Mouse (Mus musculus) heart, embryonic 13.5 days (tissue): ENCODE measurements around the gene Cox8b. TPM values are rescaled to one million over a fixed set of nuclear protein-coding genes. Genes with fewer than 3 reads are reported as not detected.

Source experiments
- ATAC-seq: fragments of 200-750 bp; cut with Nextera tagmentation; 2 replicates; pipeline ENCODE4 v1.8.0; 2017; ENCODE audit warnings: moderate TSS enrichment; ENCODE audit not compliant: insufficient number of reproducible peaks, low FRiP score, low TSS enrichment; ENCODE audit errors: extremely low read depth
- H3K27ac ChIP-seq: fragments of 300-500 bp; sonication (generic); replicated peaks from 2 replicates; pipeline ENCODE4 v1.5.1; 2015; ENCODE audit warnings: moderate library complexity, mild to moderate bottlenecking, inconsistent platforms
- H3K27me3 ChIP-seq: fragments of 300-500 bp; sonication (generic); replicated peaks from 2 replicates; pipeline ENCODE4 v1.6.1; 2015; ENCODE audit warnings: mild to moderate bottlenecking, inconsistent platforms
- H3K36me3 ChIP-seq: fragments of 300-500 bp; sonication (generic); 2 replicates; pipeline ENCODE4 v1.6.1; 2015; ENCODE audit warnings: mild to moderate bottlenecking, inconsistent platforms
- H3K4me1 ChIP-seq: fragments of 300-500 bp; sonication (generic); 2 replicates; pipeline ENCODE4 v1.6.1; 2015; ENCODE audit warnings: inconsistent platforms
- H3K4me2 ChIP-seq: fragments of 300-500 bp; sonication (generic); 2 replicates; pipeline ENCODE4 v1.6.1; 2015; ENCODE audit warnings: inconsistent platforms, mild to moderate bottlenecking, moderate library complexity
- H3K4me3 ChIP-seq: fragments of 300-500 bp; sonication (generic); 2 replicates; pipeline ENCODE4 v1.5.1; 2015; ENCODE audit warnings: moderate library complexity, mild to moderate bottlenecking, inconsistent platforms
- H3K9ac ChIP-seq: fragments of 300-500 bp; sonication (generic); 2 replicates; pipeline ENCODE4 v1.6.1; 2015; ENCODE audit warnings: inconsistent platforms, mild to moderate bottlenecking, moderate library complexity
- H3K9me3 ChIP-seq: fragments of 300-500 bp; sonication (generic); 2 replicates; pipeline ENCODE4 v1.6.1; 2016; ENCODE audit warnings: inconsistent platforms
- WGBS: fragments of 180-500 bp; shearing (Covaris S2); methylation state at CpG from one replicate; pipeline ENCODE4 v1.1.7; 2015; ENCODE audit warnings: mixed read lengths; 5-methylcytosine and 5-hydroxymethylcytosine counted together
- polyA plus RNA-seq: library from polyadenylated mRNA; unstranded; fragments of >200 nt; fragmentation: Nextera tagmentation; extraction: Ambion mirVana; gene quantifications from 2 replicates; pipeline ENCODE4 v1.2.1, GENCODE M21; 2015

Gene Cox8b
- 142 and 148 TPM in 2 replicates for polyA plus RNA-seq

DNA sequence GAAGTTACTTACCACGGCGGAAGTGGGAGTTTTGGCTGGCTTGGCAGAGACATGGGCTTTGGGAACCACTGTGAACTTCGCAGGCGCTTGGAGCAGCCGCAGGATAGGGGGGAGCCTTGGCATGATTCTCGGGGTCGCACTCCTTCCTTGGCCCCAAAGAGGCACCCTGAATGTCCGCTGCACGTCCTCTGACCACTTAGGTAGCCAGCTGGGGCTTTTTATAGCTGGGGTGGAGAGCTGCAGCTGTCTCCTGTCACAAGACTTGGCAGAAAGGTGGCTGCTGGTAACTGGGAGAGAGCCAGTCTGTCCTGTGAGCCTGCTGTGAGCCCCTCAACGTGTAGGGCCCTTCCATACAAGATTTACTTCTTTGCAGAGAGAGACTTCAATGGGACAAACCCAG lies at the start of gene Cox8b:
Gene Cox8b (minus strand): TSS at position 227 of the 400 bp plus-strand sequence.
- H3K9ac ChIP-seq = peak within 1 kb of the TSS; percentile 79
- H3K27ac ChIP-seq = peak within 1 kb of the TSS; percentile 83
- WGBS = 42% methylated on average over 10 of the region's 10 CpGs

DNA sequence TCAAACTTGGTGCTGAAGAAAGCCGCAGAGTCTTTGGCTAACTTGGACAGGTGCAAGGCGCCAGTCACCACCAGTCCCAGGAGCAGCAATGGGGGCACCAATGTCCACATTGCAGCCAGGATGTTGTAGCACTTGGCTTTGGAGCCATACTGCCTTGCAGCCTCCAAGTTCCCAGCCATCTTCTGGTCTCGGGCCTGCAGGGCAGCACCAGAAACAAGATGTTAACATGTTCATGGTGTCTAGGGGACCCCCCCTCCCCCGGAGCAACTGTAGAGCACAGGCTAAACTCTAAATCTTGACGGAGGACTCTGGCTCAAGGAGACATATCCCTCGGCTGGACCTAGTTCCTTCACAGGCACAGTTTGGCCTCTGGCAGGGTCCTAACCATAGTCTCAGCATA lies 49.0 kb upstream of the Cox8b start:
- 72% methylated on average over 6 of the region's 6 CpGs for WGBS
- no peak overlapping the region for H3K27ac ChIP-seq

More for the DNA sequence above, at the start of gene Cox8b:
- peaks cover 21% of the 10 kb centered on the region for H3K4me1 ChIP-seq
- no peak for ATAC-seq
- H3K9me3 ChIP-seq = no peaks in the 10 kb centered on the region
- peaks cover 40% of the 10 kb centered on the region for H3K36me3 ChIP-seq
- H3K4me2 ChIP-seq = peak within 1 kb of the TSS; percentile 59
- H3K27me3 ChIP-seq = peaks cover 6% of the 10 kb centered on the region; the same call in 1 of the 2 replicates
- peak within 1 kb of the TSS; percentile 42 for H3K4me3 ChIP-seq

DNA sequence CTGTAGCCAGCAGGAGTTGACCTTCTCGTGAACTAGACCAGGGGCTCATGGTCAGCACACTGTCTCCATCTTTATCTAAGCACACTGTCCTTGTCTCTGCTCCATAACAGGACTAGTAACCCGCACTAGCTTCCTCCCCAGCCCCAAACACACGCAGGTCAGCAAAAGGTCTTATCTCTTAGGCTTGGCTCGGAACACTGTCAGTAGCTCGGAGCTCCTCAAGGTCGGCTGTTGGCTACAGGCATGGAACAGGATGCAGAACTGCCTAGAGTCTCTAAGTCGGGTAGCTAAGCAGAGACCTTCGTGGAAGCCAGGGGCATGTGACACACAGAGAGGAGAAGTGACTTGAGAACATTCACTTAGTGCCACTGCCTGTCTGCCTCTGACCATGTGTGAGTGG lies 47.9 kb upstream of the Cox8b start:
- Histone ChIP-seq H3K9me3 (no peaks in the 10 kb centered on the region), H3K27ac (peak overlapping the region; percentile 71), H3K4me2 (no peak overlapping the region), H3K9ac (0 out of 2 replicates have a peak overlapping the region, but pooled peaks have one; percentile 19), H3K4me1 (peaks cover 59% of the 10 kb centered on the region), H3K36me3 (peaks cover 58% of the 10 kb centered on the region), H3K4me3 (no peak overlapping the region), H3K27me3 (no peaks in the 10 kb centered on the region)
- ATAC-seq = no peak
- 41% methylated on average over 8 of the region's 8 CpGs for whole genome bisulfite sequencing

More for the DNA sequence above, 49.0 kb upstream of the Cox8b start:
- H3K4me2 ChIP-seq = no peak overlapping the region
- ATAC-seq = no peak
- peaks cover 61% of the 10 kb centered on the region for H3K36me3 ChIP-seq
- no peak overlapping the region for H3K4me3 ChIP-seq
- no peaks in the 10 kb centered on the region for H3K27me3 ChIP-seq
- H3K9ac ChIP-seq = no peak overlapping the region
- no peaks in the 10 kb centered on the region for H3K9me3 ChIP-seq
- H3K4me1 ChIP-seq = peaks cover 67% of the 10 kb centered on the region

- H3K4me1 ChIP-seq = peaks cover 62% of the 10 kb centered on the region
- no peak for ATAC-seq
- peak overlapping the region; percentile 71 for H3K27ac ChIP-seq
- no peaks in the 10 kb centered on the region for H3K9me3 ChIP-seq
- peaks cover 52% of the 10 kb centered on the region for H3K36me3 ChIP-seq
- no peak overlapping the region for H3K4me2 ChIP-seq
- peak overlapping the region; percentile 2; the same call in 1 of the 2 replicates for H3K9ac ChIP-seq
- no peak overlapping the region for H3K4me3 ChIP-seq
- 34% methylated on average over 7 of the region's 7 CpGs for WGBS
- no peaks in the 10 kb centered on the region for H3K27me3 ChIP-seq
Observed at GRCm38 (mm10) chr7:140946980-140947379, 46.7 kb upstream of the Cox8b start.

DNA sequence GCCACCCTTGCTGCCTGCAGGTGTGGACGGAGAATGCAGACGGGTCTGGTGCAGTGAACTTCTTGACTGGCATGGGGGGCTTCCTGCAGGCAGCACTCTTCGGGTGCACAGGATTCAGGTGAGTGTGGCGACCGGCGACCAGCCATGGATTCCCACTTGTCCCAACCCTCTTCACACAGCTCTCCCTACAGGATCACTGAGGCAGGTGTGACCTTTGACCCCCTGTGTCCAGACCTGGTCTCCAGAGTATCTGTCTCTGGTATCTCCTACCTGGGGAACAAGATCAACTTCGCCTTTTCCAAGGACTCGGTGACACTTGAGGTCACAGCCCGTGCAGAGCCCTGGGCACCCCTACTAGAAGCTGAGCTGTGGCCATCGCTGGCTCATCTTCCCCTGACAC lies 46.1 kb upstream of the Cox8b start:
- Histone ChIP-seq H3K27ac (peak overlapping the region; percentile 71), H3K4me3 (no peak overlapping the region), H3K36me3 (peaks cover 52% of the 10 kb centered on the region), H3K27me3 (no peaks in the 10 kb centered on the region), H3K4me2 (no peak overlapping the region), H3K4me1 (peaks cover 57% of the 10 kb centered on the region), H3K9me3 (no peaks in the 10 kb centered on the region), H3K9ac (no peak overlapping the region)
- ATAC-seq = no peak
- WGBS = 83% methylated on average over 10 of the region's 10 CpGs

DNA sequence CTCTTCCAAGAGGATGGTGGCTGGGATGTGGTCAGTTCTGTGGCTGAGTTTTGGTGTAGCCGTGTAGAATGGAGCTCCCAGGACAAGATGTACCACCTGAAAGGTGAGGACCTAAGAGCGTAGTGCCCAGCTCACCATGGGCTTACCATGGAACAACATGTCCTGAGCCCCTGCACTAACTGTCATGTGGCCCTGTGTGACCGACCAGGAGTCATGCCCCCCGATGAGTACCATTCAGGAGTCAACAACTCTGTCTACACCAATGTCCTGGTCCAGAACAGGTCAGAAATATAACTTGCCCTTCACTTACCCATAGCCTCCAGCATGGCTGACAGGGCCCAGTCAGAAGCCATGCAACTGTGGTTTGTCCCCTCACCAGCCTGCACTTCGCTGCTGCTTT lies 45.0 kb upstream of the Cox8b start:
- H3K36me3 ChIP-seq = peaks cover 52% of the 10 kb centered on the region
- H3K27me3 ChIP-seq = no peaks in the 10 kb centered on the region
- no peak overlapping the region for H3K4me2 ChIP-seq
- ATAC-seq = no peak
- no peak overlapping the region for H3K27ac ChIP-seq
- 89% methylated on average over 5 of the region's 5 CpGs for WGBS
- H3K4me1 ChIP-seq = peaks cover 51% of the 10 kb centered on the region
- H3K9ac ChIP-seq = no peak overlapping the region
- H3K9me3 ChIP-seq = no peaks in the 10 kb centered on the region
- H3K4me3 ChIP-seq = no peak overlapping the region

DNA sequence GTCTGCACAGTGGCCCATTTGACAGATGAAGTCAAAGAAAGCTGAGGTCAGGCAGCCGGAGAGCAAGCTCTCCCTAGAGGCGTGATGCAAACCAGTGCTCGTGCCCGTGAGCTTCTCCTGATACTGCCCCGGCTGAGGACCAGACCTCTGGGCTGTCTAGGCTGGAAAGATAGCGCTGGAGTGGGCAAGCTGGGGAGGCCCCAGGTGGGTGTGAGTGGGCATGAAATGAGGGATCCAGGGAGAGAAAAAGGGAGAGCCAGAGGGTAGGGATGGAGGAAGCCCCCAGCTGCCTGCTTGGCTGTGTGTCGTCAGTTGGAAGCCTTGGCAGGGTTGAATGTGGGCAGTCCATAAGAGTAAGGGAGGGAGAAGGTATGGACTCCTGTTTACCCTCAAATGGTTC lies 44.0 kb upstream of the Cox8b start:
- Histone ChIP-seq H3K27ac (no peak overlapping the region), H3K4me3 (no peak overlapping the region), H3K27me3 (0 out of 2 replicates have a peak, but pooled peaks cover 6% of the 10 kb centered on the region), H3K36me3 (peaks cover 45% of the 10 kb centered on the region), H3K9ac (no peak overlapping the region), H3K4me2 (no peak overlapping the region), H3K4me1 (peaks cover 57% of the 10 kb centered on the region), H3K9me3 (no peaks in the 10 kb centered on the region)
- WGBS = 80% methylated on average over 7 of the region's 7 CpGs
- no peak for ATAC-seq

GRCm38 (mm10) chr7:140943356-140943755 lies 43.1 kb upstream of the Cox8b start:
- Histone ChIP-seq H3K9ac (peak overlapping the region; percentile 58; the same call in 1 of the 2 replicates), H3K4me3 (no peak overlapping the region)
- ATAC-seq = no peak

GRCm38 (mm10) chr7:140942811-140943210 lies 42.6 kb upstream of the Cox8b start:
- H3K4me3 ChIP-seq = peak overlapping the region; percentile 66; the same call in 1 of the 2 replicates
- peaks cover 51% of the 10 kb centered on the region for H3K4me1 ChIP-seq
- 84% methylated on average over 10 of the region's 10 CpGs for WGBS
- H3K9ac ChIP-seq = 0 out of 2 replicates have a peak overlapping the region, but pooled peaks have one; percentile 58
- no peaks in the 10 kb centered on the region for H3K9me3 ChIP-seq
- peaks cover 31% of the 10 kb centered on the region for H3K36me3 ChIP-seq
- ATAC-seq = no peak
- 0 out of 2 replicates have a peak, but pooled peaks cover 8% of the 10 kb centered on the region for H3K27me3 ChIP-seq
- H3K4me2 ChIP-seq = peak overlapping the region; percentile 77; the same call in 1 of the 2 replicates
- peak overlapping the region; percentile 91; the same call in 1 of the 2 replicates for H3K27ac ChIP-seq

More at GRCm38 (mm10) chr7:140943356-140943755, 43.1 kb upstream of the Cox8b start:
- 0 out of 2 replicates have a peak, but pooled peaks cover 6% of the 10 kb centered on the region for H3K27me3 ChIP-seq
- WGBS = 76% methylated on average over 4 of the region's 4 CpGs
- no peak overlapping the region for H3K27ac ChIP-seq
- peaks cover 37% of the 10 kb centered on the region for H3K36me3 ChIP-seq
- H3K4me1 ChIP-seq = peaks cover 56% of the 10 kb centered on the region
- no peak overlapping the region for H3K4me2 ChIP-seq
- no peaks in the 10 kb centered on the region for H3K9me3 ChIP-seq

GRCm38 (mm10) chr7:140942341-140942740 lies 42.1 kb upstream of the Cox8b start:
- Histone ChIP-seq H3K9me3 (no peaks in the 10 kb centered on the region), H3K4me3 (peak overlapping the region; percentile 66), H3K27me3 (0 out of 2 replicates have a peak, but pooled peaks cover 13% of the 10 kb centered on the region), H3K4me1 (peaks cover 46% of the 10 kb centered on the region), H3K9ac (peak overlapping the region; percentile 91), H3K4me2 (peak overlapping the region; percentile 77), H3K27ac (peak overlapping the region; percentile 91), H3K36me3 (peaks cover 26% of the 10 kb centered on the region)
- 58% methylated on average over 9 of the region's 9 CpGs for WGBS
- ATAC-seq = no peak

- Histone ChIP-seq H3K4me3 (peak within 1 kb of the TSS; percentile 66), H3K36me3 (peaks cover 17% of the 10 kb centered on the region), H3K4me1 (peaks cover 38% of the 10 kb centered on the region), H3K27me3 (peaks cover 22% of the 10 kb centered on the region; the same call in 1 of the 2 replicates), H3K9ac (peak within 1 kb of the TSS; percentile 91), H3K9me3 (no peaks in the 10 kb centered on the region), H3K27ac (peak within 1 kb of the TSS; percentile 91), H3K4me2 (peak within 1 kb of the TSS; percentile 77)
- ATAC-seq = peak; percentile 79
- 3% methylated on average over 33 of the region's 33 CpGs for WGBS
Observed at GRCm38 (mm10) chr7:140941222-140942051, 41.2 kb upstream of the Cox8b start, which contains the start of gene Pgghg. Gene Pgghg, plus strand, starts transcription at chr7:140941391.
